ENCODE assay signal across 17 mouse cellular contexts in the genomic region with DNA sequence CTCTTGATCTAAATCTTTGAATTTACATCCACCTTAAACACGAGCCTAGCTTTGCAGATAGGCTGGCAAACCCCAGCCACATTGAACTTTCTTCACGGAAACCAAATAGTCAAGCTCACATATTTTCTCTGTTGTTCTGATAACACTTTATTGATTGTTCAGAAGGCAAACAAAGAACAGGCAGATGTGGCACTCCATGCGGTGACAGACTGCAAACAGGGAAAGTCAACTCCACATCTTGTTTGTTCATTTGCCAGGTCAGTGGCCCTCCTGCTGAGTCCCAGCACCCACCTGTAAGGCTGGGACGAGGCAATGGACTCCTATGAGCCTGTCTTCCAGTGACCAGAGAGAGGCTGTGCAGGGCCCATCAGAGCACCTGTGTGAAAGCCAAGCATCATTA.
"Had no signal": no experiment of that assay in that cellular context is flagged by ENCODE, and none has a peak within 500 bp of the region (broad histone marks: within the 10 kb centered on the region; RNA-seq: fewer than 3 reads in every experiment).

No protein-coding gene starts in this region.

- H3K27me3 ChIP-seq: kidney, embryonic 15.5 days; limb, embryonic 13.5 days had no signal

- H3K9me3 ChIP-seq: kidney, embryonic 15.5 days; limb, embryonic 10.5 days; limb, embryonic 13.5 days had no signal

- H3K9ac ChIP-seq: kidney, embryonic 15.5 days; limb, embryonic 13.5 days; liver, embryonic 14.5 days had no signal

- ATAC-seq: hindbrain, postnatal 0 days; inflammation-experienced regulatory T-cells, adult 6 months had no signal

- H3K4me3 ChIP-seq: kidney, embryonic 15.5 days; limb, embryonic 10.5 days; limb, embryonic 13.5 days had no signal

- DNase-seq: kidney, adult 11 months; kidney, adult 8-10 months; kidney, postnatal 10 days; kidney, postnatal 36 days; lung, adult 2 months; lung, postnatal 14 days; lung, postnatal 4 days; midbrain, embryonic 14.5 days; right cerebral cortex, postnatal 4 days; thymus, postnatal 25 days had no signal

- H3K36me3 ChIP-seq: kidney, embryonic 15.5 days; limb, embryonic 10.5 days had no signal

- H3K27ac ChIP-seq: hindbrain, postnatal 0 days; kidney, embryonic 15.5 days; limb, embryonic 10.5 days; limb, embryonic 13.5 days; liver, embryonic 14.5 days had no signal

- H3K4me2 ChIP-seq: kidney, embryonic 15.5 days; limb, embryonic 13.5 days; midbrain, embryonic 11.5 days had no signal

- H3K4me1 ChIP-seq: kidney, embryonic 15.5 days had no signal
